Mouse (Mus musculus) C2C12 (cell line): Measurements from ENCODE around the gene Hspa4l.

Experiments used
- CTCF ChIP-seq: IDR thresholded peaks from one replicate; pipeline ENCODE4 v1.5.1; 2011; ENCODE audit not compliant: control insufficient read depth, insufficient read depth, insufficient read length
- MYOD1 ChIP-seq: IDR thresholded peaks from one replicate; pipeline ENCODE4 v1.6.1; 2011; ENCODE audit warnings: low read depth; ENCODE audit not compliant: control insufficient read depth, insufficient read length

- TF ChIP-seq CTCF (no peak), MYOD1 (no peak)
Measured at GRCm38 (mm10) chr3:40695162-40695561, 49.1 kb upstream of the Hspa4l start.
